Mouse (Mus musculus) urinary bladder, postnatal 25 days (tissue): ENCODE results near the gene Lmnb2.

ENCODE experiments used
- DNase-seq: peaks from one replicate; pipeline ENCODE4 v3.0.0; 2022; ENCODE audit warnings: low spot score

The Lmnb2 gene

DNA sequence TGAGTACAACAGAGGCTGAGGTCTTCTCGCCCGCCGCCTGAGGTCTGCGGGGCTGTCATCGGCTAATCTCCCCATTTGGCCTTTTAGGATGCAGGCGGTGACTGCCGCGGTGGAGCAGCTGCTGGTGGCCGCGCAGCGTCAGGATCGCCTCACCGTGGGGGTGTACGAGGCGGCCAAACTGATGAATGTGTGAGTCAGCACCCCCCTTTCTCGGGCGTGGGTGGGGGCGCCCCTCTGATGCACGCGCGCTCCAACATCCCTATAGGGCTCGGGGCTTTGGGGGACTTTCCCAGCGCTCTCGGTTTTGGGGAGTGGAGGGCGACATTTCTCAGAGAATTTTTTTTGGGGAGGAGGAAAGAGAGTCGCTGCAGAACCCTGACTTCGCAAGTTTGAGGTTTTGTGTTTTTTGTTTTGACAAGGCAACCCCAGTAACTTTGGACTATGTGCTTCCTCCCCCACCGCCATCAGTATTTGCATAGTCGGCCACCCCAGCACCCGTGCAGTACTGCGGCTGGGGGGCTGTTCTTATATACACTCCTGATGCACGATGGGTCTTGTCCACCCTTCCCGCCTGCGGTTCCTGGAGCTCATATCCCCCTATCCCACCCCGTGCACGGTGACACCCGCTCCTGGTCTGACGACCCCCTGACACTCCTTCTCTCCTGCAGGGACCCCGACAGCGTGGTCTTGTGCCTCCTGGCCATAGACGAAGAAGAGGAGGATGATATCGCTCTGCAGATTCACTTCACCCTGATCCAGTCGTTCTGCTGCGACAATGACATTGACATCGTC, 12.5 kb upstream of the Lmnb2 start:
- DNase-seq: no peak

DNA sequence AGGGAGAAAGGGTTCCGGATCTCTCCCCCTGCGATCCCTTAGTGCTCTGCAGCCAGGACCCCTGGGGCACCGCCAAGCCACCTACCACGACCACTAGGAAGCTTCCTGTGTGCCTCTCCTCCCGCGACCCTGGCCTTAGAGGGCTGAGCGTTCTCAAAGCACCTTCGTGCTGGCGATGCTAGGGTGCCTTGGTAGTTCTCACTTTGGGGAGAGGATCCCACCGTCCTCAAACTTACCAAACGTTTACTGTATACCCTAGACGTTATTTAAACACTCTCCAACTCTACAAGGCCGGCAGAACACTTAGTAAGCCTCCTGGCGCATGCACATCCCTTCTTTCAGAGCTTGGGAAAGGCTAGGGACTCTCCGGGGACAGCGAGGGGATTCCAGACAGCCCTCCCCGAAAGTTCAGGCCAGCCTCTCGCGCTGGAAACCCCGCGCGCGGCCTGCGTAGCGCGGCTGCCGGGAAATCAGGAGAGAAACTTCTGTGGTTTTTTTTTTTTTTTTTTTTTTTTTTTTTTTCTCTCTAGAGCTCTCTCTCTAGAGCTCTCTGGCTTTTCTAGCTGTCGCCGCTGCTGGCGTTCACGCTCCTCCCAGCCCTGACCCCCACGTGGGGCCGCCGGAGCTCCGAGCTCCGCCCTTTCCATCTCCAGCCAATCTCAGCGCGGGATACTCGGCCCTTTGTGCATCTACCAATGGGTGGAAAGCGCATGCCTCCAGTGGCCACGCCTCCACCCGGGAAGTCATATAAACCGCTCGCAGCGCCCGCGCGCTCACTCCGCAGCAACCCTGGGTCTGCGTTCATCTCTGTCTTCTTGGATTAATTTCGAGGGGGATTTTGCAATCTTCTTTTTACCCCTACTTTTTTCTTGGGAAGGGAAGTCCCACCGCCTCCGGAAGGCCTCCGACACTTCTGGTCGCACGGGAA, 11.5 kb upstream of the Lmnb2 start, which contains the start of gene Gadd45b:
Gadd45b (plus strand) TSS at position 775 of the 928 bp plus-strand sequence.
- DNase-seq: peak; percentile 97

DNA sequence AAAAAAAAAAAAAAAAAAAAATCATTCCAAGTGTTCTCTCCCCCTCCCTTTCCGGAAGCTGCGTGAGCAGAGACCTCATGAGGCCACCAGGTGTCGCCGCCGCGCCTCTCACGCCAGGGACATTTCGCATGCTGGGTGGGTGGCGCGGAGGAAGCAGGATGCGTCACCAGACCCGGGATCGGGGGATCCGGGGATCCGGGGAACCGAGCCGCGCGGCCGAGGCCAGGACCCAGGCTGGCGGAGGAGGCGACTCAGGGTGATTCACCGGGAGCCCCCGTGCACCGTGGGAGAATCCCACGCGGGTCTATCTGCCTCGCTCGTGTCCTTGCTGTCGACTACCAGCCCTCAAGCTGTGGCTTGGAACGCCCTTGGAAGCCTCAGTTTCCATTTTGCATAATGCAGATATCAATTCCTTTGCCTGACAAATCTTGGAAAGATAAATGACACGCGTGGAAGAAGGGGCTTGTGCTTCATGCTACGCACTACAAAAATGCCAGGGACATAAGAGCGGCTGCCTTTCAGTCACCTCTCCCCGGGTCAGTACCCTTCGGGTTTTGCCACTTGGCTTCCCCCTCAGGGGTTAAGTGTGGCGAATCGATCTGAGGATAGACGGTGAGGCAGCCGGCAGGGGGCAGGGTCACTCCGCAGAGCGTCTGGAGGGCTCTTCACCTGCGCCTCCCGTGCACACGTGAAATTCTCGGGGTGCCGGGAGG, 10.7 kb upstream of the Lmnb2 start:
- DNase-seq: peak; percentile 86

DNA sequence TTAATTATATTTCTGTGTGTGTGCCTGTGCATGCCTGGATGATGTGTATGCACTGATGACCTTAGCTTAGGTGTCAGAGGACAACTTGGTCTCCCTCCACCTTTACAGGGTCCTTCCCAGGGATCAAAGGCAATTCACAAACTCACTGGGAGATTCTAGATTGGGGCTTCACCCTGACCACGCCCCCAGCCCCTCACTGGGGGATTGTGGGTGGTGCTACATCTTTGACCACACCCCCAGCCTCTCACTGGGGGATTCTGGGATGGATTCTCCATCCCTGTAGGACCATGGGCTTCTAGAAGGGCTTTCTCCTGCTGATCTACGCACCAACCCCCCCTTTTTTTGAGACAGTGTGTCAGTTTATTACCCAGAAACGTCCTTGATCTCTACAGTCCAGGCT, 7.4 kb upstream of the Lmnb2 start:
- no peak for DNase-seq

DNA sequence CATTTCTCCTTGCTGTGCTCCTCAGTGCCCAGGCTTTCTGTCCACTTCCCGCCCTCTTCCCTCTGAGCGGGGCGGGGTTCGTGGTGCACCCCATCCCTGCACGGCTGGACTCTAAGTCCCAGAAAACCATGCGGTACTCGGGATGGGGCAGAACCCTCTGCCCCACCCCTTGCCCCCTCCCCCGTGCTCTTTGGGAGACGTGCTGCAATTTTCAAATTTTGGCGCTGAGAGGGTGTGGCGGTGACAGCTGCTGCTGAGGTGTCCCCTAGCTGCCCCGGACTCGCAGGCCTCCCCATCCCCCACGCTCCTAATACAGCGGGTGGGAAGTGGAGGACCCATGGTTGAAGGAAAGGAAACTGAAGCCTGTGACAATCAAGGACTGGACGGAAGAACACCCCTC, 3.9 kb upstream of the Lmnb2 start:
- no peak for DNase-seq

DNA sequence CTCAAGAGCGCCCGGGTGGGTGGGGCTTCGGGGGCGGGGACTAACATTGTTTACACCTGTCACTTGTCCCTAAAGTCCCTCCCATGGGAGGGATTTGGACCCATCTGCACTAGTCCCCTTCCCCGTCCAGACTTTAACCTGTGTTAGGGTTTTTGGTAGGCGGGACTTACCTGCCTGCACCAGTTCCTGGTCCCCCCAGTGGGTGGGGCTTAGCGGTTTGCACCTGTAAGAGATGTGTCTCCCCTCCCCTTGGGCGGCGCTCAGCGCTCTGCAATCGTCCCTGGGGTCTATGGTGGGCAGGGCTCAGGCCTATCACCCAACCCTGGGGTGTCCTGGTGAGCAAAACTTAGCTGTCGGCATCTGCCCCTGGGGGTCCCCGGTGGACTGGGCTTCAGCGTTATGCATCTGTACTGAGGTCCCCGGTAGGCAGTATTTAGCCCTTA, 688 bp downstream of the Lmnb2 start:
- no peak for DNase-seq

DNA sequence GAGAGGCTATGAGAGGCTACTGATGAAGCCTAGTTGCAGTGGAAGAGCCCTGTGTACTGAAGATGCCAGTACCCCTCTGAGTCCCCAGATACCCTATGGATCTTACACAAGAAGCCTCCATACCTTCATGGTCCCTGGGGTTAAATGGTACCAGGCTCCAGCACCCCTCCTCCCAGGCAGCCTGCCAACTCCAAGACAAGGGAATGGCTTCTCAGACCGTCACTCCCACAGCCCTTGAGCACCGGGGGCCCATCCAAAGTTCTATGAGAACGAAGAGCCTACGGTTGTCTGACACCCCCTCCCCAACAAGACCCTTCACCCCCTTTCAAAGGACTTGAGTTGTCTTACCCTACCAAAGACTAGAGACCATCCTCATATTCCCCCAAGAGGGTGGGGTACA, 2.3 kb downstream of the Lmnb2 start:
- DNase-seq: no peak

DNA sequence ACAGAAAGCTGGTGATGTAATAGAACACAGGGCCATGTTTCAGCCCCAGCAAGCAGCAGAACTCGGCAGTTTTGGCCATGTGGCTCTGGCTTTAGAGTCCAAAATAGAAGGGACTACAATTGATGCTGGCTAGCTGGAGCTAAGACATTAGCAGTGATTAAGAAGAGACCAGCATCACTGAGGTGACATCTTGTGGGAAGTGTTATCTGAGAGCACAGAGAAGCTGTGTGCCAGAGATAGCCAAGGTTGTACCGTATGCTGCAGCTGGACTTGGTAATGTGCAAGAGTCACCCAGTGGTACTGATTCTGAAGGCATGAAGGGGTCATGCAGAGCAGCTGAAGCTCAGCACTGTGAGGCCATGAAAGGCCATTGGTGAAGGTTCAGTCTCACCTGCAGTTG, 2.8 kb downstream of the Lmnb2 start:
- DNase-seq: no peak

DNA sequence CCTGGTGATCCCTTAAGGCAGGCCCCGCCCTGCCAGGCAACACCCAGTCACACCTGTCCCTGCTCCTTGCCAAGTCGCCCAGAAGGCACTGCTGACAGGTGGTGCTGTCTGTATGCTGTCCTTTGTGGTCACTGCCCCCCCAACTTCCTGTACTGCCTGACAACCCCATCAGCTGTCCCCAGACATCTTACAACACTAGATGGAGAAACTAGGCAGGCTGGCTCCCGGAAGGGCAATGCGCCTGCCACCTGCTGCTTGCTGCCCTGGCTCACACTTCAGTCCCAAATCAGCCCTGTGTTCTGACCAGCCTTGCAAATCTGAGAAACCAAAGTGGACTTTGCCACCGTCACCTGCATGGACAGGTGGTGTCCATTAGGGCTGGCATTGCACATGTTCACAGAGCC, 3.8 kb downstream of the Lmnb2 start:
- DNase-seq: no peak

DNA sequence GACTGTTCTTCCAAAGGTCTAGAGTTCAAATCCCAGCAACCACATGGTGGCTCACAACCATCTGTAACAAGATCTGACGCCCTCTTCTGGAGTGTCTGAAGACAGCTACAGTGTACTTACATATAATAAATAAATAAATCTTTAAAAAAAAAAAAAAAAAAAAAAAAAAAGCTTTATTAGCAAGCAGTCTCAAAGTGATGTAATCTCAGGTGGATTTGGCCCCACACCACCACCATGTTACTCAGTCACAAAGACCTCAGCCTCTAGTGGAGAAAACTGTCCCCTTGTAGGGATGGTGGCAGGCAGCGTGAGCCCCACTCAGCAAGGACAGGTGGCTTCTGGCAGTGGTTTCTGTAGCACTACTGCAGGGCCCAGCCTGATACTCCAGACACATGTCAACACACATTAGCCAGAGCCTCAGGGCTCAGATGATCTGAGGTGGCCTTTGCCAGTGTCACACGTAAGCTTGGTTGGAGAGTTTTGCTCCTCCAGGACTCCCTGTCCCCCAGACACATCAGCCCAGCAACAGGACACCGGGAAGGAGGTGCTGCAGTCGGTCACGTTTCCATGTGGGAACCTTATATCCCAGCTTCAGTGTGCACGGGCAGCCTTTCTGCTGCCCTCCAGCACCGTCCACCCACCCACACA, 4.6 kb downstream of the Lmnb2 start:
- DNase-seq: no peak

DNA sequence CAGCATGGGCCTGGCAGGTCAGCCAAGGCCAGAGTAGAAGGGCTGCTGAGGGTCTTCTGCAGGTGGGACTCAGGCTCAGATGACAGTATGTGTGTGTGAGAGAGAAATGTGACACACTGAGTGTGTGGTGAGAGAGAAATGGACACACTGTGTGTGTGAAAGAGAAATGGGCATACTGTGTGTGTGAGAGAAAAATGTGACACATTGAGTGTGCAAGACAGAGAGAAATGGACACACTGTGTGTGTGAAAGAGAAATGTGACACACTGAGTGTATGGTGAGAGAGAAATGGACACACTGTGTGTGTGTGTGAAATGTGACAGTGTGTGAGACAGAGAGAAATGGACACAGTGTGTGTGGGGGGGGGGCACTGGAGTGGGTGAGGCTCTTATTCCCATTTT, 6.2 kb downstream of the Lmnb2 start:
- no peak for DNase-seq

DNA sequence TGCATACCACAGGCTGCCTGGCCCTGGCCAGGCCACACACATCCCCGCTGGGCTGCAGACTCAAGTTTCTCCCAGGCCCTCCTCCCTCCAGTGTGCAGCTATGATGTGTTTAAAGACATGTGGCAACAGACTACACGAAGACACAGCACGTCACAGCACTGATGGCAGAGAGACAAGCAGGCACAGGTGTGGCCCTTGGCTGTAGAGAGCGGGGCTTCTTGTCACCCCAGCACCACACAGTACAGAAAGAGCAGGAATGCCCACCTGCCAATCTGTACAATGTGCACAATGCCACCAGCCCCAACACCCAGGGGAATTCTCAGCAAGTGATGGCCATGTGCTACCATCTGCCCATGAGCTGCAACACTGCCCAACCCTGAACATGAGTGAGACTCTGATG, 6.7 kb downstream of the Lmnb2 start:
- DNase-seq: no peak

DNA sequence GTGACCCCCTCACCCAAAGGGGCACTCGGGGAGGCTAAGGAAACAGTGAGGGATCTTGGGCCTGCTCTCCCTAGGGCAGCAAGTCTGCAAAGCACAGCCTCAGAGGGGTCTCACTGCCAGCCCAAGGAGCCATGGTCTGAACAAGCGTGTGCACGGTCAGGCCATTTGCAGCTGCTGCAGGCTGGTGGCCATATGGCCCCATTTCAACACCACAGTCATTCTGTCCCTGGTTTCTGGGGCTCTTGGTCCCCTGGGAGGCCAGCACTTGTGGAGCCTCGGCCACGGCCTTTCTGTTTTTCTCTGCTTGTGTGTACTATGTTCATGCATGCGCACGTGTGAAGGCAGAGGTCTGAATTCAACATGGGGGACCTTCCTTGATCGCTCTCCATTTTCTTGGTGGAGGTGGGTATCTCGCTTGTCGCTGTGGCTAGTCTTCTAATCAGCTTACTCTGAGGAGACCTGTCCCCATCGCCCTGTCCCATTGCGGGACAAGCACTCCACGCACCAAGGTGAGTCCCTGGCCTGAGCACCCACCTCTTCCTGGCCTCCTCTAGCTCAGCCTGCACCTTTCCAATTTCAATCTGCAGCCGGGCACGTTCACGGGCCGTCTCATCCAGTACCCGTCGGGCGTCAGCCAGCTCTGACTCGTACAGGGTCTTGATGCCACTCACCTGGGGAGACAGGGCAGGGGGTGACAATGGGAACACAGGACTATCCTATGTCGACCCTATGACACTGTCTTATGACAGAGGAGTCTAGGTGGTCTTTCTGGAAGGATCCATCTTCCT, 8.5 kb downstream of the Lmnb2 start:
- DNase-seq: no peak

DNA sequence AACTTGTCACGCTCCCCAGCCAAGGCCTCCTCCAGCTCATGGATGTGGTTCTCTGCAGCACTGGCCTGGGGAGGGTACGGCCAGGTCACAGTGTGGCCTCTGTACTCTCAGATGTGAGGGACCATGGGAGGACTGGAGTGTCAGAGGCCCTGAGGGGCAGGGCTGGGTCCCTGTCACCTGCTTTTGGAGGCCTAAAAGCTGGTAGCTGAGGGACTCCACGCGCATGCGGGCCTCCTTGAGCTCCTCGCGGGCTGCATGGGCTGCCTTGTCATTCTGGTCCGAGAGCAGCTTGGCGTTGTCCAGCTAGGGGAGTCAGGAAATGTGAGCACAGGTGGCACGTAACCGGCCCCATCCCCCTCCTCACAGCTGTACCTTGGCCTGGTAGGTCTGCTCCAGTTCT, 13.3 kb downstream of the Lmnb2 start:
- DNase-seq: no peak

DNA sequence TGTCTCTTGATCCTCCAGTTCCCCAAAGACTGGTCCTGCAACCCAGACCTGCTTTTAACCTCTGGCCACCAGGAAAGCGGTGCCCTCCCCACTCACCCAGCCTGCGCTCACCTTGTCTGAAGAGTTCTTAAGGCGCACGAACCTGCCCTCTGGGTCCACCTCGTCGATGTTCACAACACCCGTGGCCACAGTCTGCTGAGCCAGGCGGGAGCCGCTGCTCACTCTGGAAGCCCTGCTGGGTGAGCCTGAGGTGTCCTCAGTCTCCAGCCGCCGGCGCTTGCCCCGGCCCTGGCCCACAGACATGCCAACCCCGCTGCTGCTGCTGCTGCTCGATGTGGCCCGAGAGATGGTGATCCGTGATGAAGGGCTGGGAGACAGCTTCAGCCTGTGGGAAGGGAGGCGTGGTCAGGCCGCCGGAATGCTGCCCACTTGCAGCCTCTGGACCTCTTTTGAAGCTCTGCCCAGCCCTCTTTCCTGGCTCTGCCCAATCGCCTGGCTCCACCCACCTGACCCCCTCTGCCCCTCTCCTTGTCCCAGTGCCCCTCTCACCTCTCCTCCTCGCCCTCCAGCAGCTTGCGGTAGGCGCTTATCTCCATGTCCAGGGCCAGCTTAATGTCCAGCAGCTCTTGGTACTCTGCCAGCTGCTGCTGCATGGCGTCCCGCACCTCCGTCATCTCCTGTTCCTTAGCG, 13.9 kb downstream of the Lmnb2 start:
- DNase-seq: no peak

DNA sequence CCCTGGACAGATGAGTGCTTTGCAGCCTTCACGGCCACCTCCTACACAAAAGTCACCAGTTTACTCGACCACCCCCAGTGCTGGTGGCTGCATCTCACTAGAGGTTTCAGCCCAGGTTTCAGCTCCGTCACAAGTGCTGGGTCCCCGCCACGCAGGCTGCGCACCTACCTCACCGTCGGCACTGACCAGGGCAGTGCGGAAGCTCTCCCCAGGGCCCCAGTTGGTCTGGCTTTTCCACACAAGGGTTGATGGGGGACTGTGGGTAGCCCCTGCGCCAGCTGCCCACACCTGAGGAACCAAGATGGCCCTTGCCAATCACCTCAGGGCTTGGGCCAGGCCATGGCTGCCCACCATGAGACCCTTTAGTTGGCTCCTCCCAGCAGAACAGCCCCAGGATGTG, 14.8 kb downstream of the Lmnb2 start:
- no peak for DNase-seq

DNA sequence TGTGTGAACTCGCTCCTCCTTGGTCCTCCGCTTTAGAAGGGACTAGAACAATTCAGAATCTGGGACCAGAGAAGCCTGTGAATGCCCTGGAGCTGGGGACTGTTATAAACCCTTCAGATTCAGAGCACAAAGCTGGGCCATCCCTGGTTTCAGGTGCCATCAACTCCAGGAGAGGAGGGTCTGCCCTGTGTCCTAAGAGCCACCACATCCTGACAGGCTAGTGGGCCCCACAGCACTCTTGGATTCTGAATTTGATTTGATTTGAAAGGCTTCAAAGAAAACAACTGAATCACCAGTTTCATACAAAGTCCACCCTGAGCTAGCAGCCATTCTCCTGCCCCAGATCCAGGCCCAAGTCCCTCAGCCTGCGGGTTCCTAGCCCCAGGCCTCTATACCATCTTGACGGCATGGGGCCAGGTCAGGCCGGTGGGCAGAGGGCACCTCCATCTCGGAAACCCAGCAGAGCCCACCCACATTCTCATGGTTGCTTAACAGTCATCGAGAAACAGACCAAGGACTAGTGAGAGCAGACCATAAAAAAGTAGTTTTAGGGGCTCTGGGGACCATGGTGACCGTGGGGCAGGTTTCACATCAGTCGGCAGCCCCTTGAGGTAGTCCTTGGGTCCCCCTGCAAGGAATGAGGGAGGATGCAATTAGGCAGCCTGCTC, 15.6 kb downstream of the Lmnb2 start:
- DNase-seq: no peak

DNA sequence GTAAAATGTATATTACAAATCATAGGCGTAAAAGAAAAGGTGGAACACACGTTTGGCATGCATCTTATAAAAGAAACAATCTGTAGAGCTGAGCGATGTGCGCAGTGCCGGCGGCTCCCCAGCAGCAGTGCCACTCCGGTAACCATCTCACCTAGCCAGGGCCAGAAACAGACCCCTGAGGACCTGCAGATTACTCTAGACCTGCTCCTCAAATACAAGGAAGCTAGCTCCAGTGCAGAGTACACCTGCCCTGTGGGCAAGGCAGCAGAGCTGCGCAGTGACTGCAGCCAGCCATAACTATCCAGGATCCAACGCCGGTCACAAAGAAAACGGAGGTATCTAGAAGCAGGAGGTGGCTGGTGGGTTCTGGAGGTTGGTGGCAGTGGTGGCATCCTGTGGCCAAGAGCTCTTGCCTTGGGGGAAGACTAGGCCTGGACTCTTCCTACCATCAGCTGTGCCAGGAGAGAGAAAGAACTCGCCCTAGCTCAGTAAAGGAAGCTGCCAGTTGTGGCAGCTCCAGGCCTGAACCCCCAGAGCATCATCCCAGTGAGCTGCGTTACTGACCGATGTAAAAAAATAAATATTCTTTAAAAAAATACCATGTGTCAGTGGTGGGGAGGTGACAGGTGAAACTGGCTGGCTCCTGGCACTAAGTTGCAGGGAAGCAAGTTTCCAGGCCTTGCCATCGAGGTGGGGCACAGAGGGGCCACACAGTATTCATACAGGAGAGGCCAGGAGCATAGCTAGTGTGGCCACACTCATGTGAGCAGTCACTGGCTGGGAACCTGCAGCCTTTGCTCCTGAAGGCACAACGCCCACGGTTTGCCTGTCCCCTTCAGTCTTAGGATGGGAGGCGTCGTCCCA, 16.4 kb downstream of the Lmnb2 start:
- DNase-seq: no peak
